Mouse (Mus musculus): ENCODE measurements around the gene Hltf. TPM values are rescaled to one million over a fixed set of nuclear protein-coding genes. Genes with fewer than 3 reads are reported as not detected.
"Not testable (repeated sequence)": the region's sequence is repeated elsewhere in the genome, so short reads cannot be mapped to it uniquely, and the experiment has no call there.

Hltf gene
- polyA plus RNA-seq (2015; fragmentation: Nextera tagmentation; extraction: Ambion mirVana): 23.1 and 25.3 TPM in 2 replicates

GRCm38 (mm10) chr3:20057306-20058196, at the start of gene Hltf:
Gene Hltf, plus strand, starts transcription at chr3:20057811.
- no peaks in the 10 kb centered on the region for H3K36me3 ChIP-seq
- H3K9me3 ChIP-seq: no peaks in the 10 kb centered on the region
- ATAC-seq (replicated peaks): peak; percentile 100
- H3K4me3 ChIP-seq: peak within 1 kb of the TSS; percentile 82
- peak within 1 kb of the TSS; percentile 83 for H3K27ac ChIP-seq (replicated peaks)
- peak within 1 kb of the TSS; percentile 59 for H3K4me2 ChIP-seq (replicated peaks)
- H3K4me1 ChIP-seq: peaks cover 12% of the 10 kb centered on the region
- H3K9ac ChIP-seq (replicated peaks): peak within 1 kb of the TSS; percentile 81
- under 1% methylated on average over 51 of the region's 54 CpGs for WGBS
- no peaks in the 10 kb centered on the region for H3K27me3 ChIP-seq

- Histone ChIP-seq H3K27ac (replicated peaks) (no peak overlapping the region), H3K9me3 (no peaks in the 10 kb centered on the region), H3K4me3 (no peak overlapping the region), H3K4me2 (replicated peaks) (no peak overlapping the region), H3K4me1 (no peaks in the 10 kb centered on the region), H3K36me3 (peaks cover 12% of the 10 kb centered on the region; the same call in 1 of the 2 replicates), H3K9ac (replicated peaks) (no peak overlapping the region), H3K27me3 (no peaks in the 10 kb centered on the region)
- WGBS: 93% methylated on average over 9 of the region's 9 CpGs
- ATAC-seq (replicated peaks): no peak
Observed at GRCm38 (mm10) chr3:20010464-20010863, 47.1 kb upstream of the Hltf start.

- H3K4me3 ChIP-seq; H3K9me3 ChIP-seq; H3K9ac ChIP-seq (replicated peaks); H3K4me2 ChIP-seq (replicated peaks); H3K27me3 ChIP-seq; H3K4me1 ChIP-seq; H3K27ac ChIP-seq (replicated peaks); ATAC-seq (replicated peaks): not testable (repeated sequence)
- 93% methylated on average over 7 of the region's 7 CpGs for WGBS
- peaks cover 16% of the 10 kb centered on the region; the same call in 1 of the 2 replicates for H3K36me3 ChIP-seq
Observed at GRCm38 (mm10) chr3:20010905-20011304, 46.7 kb upstream of the Hltf start.

- ATAC-seq (replicated peaks): no peak
- H3K27ac ChIP-seq (replicated peaks): no peak overlapping the region
- no peak overlapping the region for H3K4me2 ChIP-seq (replicated peaks)
- no peaks in the 10 kb centered on the region for H3K4me1 ChIP-seq
- no peak overlapping the region for H3K4me3 ChIP-seq
- 96% methylated on average over 2 of the region's 2 CpGs for WGBS
- peaks cover 30% of the 10 kb centered on the region for H3K36me3 ChIP-seq
- no peaks in the 10 kb centered on the region for H3K9me3 ChIP-seq
- H3K27me3 ChIP-seq: no peaks in the 10 kb centered on the region
- H3K9ac ChIP-seq (replicated peaks): no peak overlapping the region
Observed at GRCm38 (mm10) chr3:20014454-20014853, 43.2 kb upstream of the Hltf start.

- no peak for ATAC-seq (replicated peaks)
- H3K27ac ChIP-seq (replicated peaks): no peak overlapping the region
- H3K27me3 ChIP-seq: no peaks in the 10 kb centered on the region
- H3K4me1 ChIP-seq: no peaks in the 10 kb centered on the region
- no peak overlapping the region for H3K4me3 ChIP-seq
- peaks cover 45% of the 10 kb centered on the region for H3K36me3 ChIP-seq
- H3K4me2 ChIP-seq (replicated peaks): no peak overlapping the region
- no peak overlapping the region for H3K9ac ChIP-seq (replicated peaks)
- 90% methylated on average over 8 of the region's 8 CpGs for WGBS
- H3K9me3 ChIP-seq: no peaks in the 10 kb centered on the region
Observed at GRCm38 (mm10) chr3:20018076-20018475, 39.5 kb upstream of the Hltf start.

GRCm38 (mm10) chr3:20023832-20024231, 33.8 kb upstream of the Hltf start:
- H3K4me3 ChIP-seq: no peak overlapping the region
- H3K9ac ChIP-seq (replicated peaks): no peak overlapping the region
- peaks cover 48% of the 10 kb centered on the region for H3K36me3 ChIP-seq
- ATAC-seq (replicated peaks): no peak
- H3K27ac ChIP-seq (replicated peaks): no peak overlapping the region
- no peaks in the 10 kb centered on the region for H3K27me3 ChIP-seq
- H3K4me2 ChIP-seq (replicated peaks): no peak overlapping the region
- no peaks in the 10 kb centered on the region for H3K9me3 ChIP-seq
- H3K4me1 ChIP-seq: no peaks in the 10 kb centered on the region
- WGBS: 61% methylated on average over 1 of the region's 1 CpGs

- no peak for ATAC-seq (replicated peaks)
- Histone ChIP-seq H3K27ac (replicated peaks) (no peak overlapping the region), H3K9me3 (no peaks in the 10 kb centered on the region), H3K9ac (replicated peaks) (no peak overlapping the region), H3K36me3 (peaks cover 39% of the 10 kb centered on the region), H3K4me1 (no peaks in the 10 kb centered on the region), H3K4me3 (no peak overlapping the region), H3K27me3 (no peaks in the 10 kb centered on the region), H3K4me2 (replicated peaks) (no peak overlapping the region)
Observed at GRCm38 (mm10) chr3:20026481-20026880, 31.1 kb upstream of the Hltf start.

GRCm38 (mm10) chr3:20026996-20027689, 30.5 kb upstream of the Hltf start:
- H3K4me3 ChIP-seq: no peak overlapping the region
- H3K4me1 ChIP-seq: no peaks in the 10 kb centered on the region
- H3K27ac ChIP-seq (replicated peaks): no peak overlapping the region
- peaks cover 38% of the 10 kb centered on the region for H3K36me3 ChIP-seq
- H3K9me3 ChIP-seq: no peaks in the 10 kb centered on the region
- ATAC-seq (replicated peaks): no peak
- no peak overlapping the region for H3K4me2 ChIP-seq (replicated peaks)
- 91% methylated on average over 8 of the region's 8 CpGs for WGBS
- no peaks in the 10 kb centered on the region for H3K27me3 ChIP-seq
- H3K9ac ChIP-seq (replicated peaks): no peak overlapping the region

- H3K4me1 ChIP-seq: no peaks in the 10 kb centered on the region
- 87% methylated on average over 5 of the region's 5 CpGs for WGBS
- H3K4me3 ChIP-seq: no peak overlapping the region
- H3K9me3 ChIP-seq: no peaks in the 10 kb centered on the region
- H3K9ac ChIP-seq (replicated peaks): no peak overlapping the region
- no peak overlapping the region for H3K4me2 ChIP-seq (replicated peaks)
- peaks cover 32% of the 10 kb centered on the region for H3K36me3 ChIP-seq
- no peak overlapping the region for H3K27ac ChIP-seq (replicated peaks)
- no peak for ATAC-seq (replicated peaks)
- no peaks in the 10 kb centered on the region for H3K27me3 ChIP-seq
Observed at GRCm38 (mm10) chr3:20027788-20028187, 29.8 kb upstream of the Hltf start.

GRCm38 (mm10) chr3:20028640-20029039, 29.0 kb upstream of the Hltf start:
- Histone ChIP-seq H3K4me2 (replicated peaks) (no peak overlapping the region), H3K9ac (replicated peaks) (no peak overlapping the region), H3K4me3 (no peak overlapping the region), H3K9me3 (no peaks in the 10 kb centered on the region), H3K36me3 (peaks cover 27% of the 10 kb centered on the region), H3K27me3 (no peaks in the 10 kb centered on the region), H3K4me1 (peaks cover 2% of the 10 kb centered on the region; the same call in 1 of the 2 replicates), H3K27ac (replicated peaks) (no peak overlapping the region)
- ATAC-seq (replicated peaks): no peak
- whole genome bisulfite sequencing: 95% methylated on average over 3 of the region's 3 CpGs

GRCm38 (mm10) chr3:20030807-20031206, 26.8 kb upstream of the Hltf start:
- Histone ChIP-seq H3K27me3 (no peaks in the 10 kb centered on the region), H3K4me1 (peaks cover 11% of the 10 kb centered on the region), H3K27ac (replicated peaks) (no peak overlapping the region), H3K9ac (replicated peaks) (no peak overlapping the region), H3K36me3 (peaks cover 9% of the 10 kb centered on the region), H3K4me3 (no peak overlapping the region), H3K4me2 (replicated peaks) (no peak overlapping the region), H3K9me3 (no peaks in the 10 kb centered on the region)
- no peak for ATAC-seq (replicated peaks)
- WGBS: 94% methylated on average over 6 of the region's 6 CpGs

Measured in forebrain, embryonic 15.5 days (tissue).